Mouse (Mus musculus): ENCODE data around the gene 1110008P14Rik. TPM values are rescaled to one million over a fixed set of nuclear protein-coding genes. Genes with fewer than 3 reads are reported as not detected.

Gene 1110008P14Rik
- 101 and 135 TPM in 2 replicates for polyA plus RNA-seq (2015; fragmentation: Nextera tagmentation; extraction: Ambion mirVana)

DNA sequence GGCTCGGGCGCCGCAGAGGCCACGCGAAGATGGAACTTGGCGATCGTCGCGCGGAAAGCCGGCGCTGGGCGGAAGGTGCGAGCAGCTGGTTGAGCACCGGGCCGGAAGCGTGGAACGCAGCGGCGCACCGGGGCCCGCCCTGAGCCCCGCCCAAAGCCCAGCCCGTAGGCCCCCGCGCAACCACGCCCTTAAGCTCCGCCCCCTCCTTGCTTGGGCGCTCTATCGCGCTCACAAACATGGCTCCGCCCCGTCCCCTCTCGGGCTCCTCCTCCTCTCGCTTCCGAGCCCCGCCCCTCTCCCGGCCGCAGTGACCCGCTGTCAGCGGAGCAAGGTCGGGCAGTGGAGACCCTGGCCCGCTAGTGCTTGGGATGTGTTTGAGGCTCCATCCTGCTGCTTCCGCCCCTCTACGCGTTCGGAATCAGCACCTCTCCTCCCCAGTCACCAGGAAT is at the start of gene 1110008P14Rik:
Gene 1110008P14Rik, minus strand, starts transcription at position 164 of the 449 bp plus-strand sequence.
- peak within 1 kb of the TSS; percentile 61 for H3K27ac ChIP-seq (replicated peaks)
- H3K4me2 ChIP-seq: peak within 1 kb of the TSS; percentile 91
- H3K27me3 ChIP-seq: peaks cover 16% of the 10 kb centered on the region; the same call in 1 of the 2 replicates
- peak; percentile 84 for ATAC-seq (ENCODE audit: low read depth)
- no peaks in the 10 kb centered on the region for H3K9me3 ChIP-seq
- H3K4me1 ChIP-seq (replicated peaks): peaks cover 8% of the 10 kb centered on the region
- WGBS: under 1% methylated on average over 45 of the region's 47 CpGs
- H3K4me3 ChIP-seq: peak within 1 kb of the TSS; percentile 63
- H3K36me3 ChIP-seq: peaks cover 35% of the 10 kb centered on the region
- peak within 1 kb of the TSS; percentile 78 for H3K9ac ChIP-seq

DNA sequence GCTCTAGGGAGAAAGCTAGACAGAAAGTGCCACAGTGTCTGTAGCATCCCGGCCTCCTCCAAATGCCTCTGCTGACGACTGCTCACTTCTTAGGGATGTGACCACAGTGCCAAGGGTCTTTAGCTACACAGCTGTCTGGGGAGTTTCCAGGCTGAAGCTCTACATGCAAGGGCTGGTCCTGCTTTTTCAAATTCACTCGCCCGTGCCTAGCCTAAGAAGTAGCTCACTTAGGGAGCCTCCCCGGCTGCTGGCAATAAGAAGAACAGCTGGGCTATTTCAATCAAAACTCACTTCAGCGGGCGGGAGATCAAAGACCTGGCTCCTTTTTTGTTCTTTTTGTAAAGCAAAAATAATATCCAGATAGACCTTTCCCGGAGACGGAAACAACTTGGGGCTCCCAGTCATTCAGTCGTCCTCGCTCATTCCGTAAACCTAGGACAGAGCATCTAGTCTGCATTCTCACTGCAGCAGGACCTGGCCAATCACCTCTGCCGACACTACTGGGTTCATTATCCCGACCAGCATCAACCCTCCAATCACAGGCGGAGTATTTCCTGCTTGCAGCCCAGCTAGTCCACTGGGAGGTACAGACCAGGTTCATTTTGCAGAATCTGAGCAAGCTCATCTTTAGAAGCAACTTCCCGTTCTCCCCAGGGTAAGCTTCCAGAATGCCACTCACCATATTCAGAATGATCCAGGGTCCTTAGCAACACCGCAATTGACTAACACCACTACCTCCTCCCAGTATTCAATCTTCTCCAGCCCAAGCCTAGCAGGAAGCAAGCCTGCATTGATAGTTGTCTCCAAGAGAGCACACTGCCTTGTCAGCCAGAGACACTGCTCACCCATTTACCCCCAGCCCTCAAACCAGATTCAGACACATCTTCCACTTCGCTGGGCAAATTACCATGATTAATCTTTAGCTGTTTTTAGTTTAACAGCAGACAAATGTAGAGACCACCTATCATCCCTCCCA is 49.3 kb upstream of the 1110008P14Rik start:
- WGBS: 6% methylated on average over 18 of the region's 18 CpGs
- peak overlapping the region; percentile 56 for H3K4me3 ChIP-seq
- peaks cover 48% of the 10 kb centered on the region for H3K4me1 ChIP-seq (replicated peaks)
- H3K27ac ChIP-seq (replicated peaks): peak overlapping the region; percentile 92
- peak overlapping the region; percentile 86 for H3K4me2 ChIP-seq
- no peaks in the 10 kb centered on the region for H3K9me3 ChIP-seq
- H3K36me3 ChIP-seq: no peaks in the 10 kb centered on the region
- H3K27me3 ChIP-seq: no peaks in the 10 kb centered on the region
- peak; percentile 94 for ATAC-seq (ENCODE audit: low read depth)
- H3K9ac ChIP-seq: peak overlapping the region; percentile 84

DNA sequence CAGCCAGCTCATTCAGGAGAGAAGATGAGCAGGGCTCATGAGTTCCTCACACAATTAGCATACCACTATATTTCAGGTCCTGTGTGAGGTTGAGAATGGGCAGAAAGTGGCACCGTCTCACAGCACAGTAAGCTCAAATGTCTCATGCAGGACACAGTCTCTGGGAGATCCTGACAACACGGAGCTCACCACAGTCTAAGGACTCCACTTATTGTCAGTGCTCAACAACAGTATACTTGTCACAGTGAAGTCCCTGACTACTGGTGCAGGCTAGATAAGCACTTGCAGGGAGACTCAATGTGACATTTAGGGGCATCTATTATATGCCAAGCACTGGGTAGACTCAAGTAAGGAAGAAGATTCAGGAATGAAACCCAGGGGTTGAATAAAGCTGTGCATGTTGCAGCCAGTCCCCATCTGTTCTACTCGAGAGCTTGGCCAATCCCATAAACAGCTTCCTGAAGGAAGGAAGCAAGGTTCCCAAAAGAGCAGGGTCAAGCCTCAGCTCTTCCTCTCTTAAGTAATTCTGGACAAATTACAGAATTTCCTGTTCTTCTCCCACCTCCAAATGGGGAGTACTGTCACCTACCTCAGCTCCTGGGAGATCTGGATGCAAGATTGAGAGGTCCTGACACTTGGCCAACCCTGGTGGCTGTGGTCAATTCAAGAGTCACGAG is 47.6 kb upstream of the 1110008P14Rik start:
- H3K27ac ChIP-seq (replicated peaks): peak overlapping the region; percentile 90
- ATAC-seq (ENCODE audit: low read depth): no peak
- no peaks in the 10 kb centered on the region for H3K36me3 ChIP-seq
- no peaks in the 10 kb centered on the region for H3K9me3 ChIP-seq
- 69% methylated on average over 4 of the region's 4 CpGs for WGBS
- H3K4me1 ChIP-seq (replicated peaks): peaks cover 53% of the 10 kb centered on the region
- peak overlapping the region; percentile 56 for H3K4me3 ChIP-seq
- no peaks in the 10 kb centered on the region for H3K27me3 ChIP-seq
- peak overlapping the region; percentile 84 for H3K9ac ChIP-seq
- peak overlapping the region; percentile 86 for H3K4me2 ChIP-seq

DNA sequence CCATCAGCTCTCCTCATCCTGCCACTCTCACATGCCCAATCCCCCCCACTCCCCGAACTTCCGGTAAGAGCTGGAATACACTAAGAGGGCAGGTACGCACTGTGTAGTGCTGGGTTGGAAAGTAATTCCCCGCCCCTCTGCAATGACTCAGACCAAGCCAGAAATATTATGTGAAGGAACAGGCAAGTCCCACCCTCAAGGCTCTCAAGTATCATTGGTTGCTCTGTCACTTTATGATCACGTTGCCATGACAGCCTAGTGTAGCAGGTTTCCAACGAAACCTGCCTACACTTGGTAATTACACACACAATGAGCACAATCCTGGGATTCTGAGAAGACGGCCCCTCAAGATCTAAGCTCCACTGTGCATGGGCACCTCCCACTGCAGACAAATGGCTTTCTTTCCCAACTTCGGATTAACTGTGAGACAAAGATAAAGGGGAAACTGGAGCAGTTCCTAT is 46.6 kb upstream of the 1110008P14Rik start:
- Histone ChIP-seq H3K4me1 (replicated peaks) (peaks cover 63% of the 10 kb centered on the region), H3K4me2 (peak overlapping the region; percentile 86), H3K27ac (replicated peaks) (peak overlapping the region; percentile 90), H3K9ac (peak overlapping the region; percentile 71), H3K27me3 (no peaks in the 10 kb centered on the region), H3K9me3 (no peaks in the 10 kb centered on the region), H3K4me3 (peak overlapping the region; percentile 56), H3K36me3 (no peaks in the 10 kb centered on the region)
- ATAC-seq (ENCODE audit: low read depth): peak; percentile 60
- WGBS: 33% methylated on average over 8 of the region's 8 CpGs

DNA sequence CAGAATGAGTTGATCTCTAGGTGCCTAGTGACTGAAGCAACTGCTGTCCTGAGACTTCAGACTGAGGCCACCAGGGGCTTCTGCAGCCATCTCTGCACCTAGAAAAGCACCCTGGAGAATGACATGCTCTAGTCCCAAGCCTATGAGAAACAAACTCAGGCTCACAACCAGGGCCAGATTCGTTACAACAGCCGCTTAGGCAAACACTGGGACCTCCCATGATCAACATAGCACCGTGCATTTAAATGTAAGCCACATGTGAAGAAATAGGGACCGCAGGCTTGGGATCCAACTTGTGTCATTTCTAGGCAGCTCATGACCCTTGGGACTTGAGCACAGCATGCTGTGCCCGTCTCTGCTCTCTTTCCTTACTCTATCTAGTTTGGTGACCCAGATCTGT is 46.0 kb upstream of the 1110008P14Rik start:
- H3K9ac ChIP-seq: peak overlapping the region; percentile 42
- H3K4me3 ChIP-seq: peak overlapping the region; percentile 56

DNA sequence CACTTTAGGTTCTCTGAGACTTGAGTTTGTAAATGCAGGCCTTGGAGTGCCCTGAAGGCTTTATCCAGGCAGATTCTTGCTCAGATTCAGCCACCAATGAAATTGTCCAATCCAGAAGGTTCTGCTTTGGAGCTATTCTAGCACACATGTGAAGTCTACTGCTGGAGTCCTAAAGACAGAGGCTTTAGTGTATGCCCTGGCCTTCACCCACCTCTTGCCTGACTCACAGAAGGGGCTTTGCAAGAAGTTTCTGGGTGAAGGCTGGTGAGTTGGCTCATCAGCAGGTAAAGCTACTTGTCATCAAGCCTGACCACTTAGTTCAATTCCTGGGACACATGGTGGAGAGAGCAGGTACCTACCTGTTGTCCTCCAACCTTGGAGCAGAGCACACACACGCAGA is 44.4 kb upstream of the 1110008P14Rik start:
- ATAC-seq (ENCODE audit: low read depth): no peak
- Histone ChIP-seq H3K4me1 (replicated peaks) (peaks cover 69% of the 10 kb centered on the region), H3K4me3 (no peak overlapping the region), H3K9ac (no peak overlapping the region), H3K4me2 (no peak overlapping the region), H3K36me3 (peaks cover 5% of the 10 kb centered on the region), H3K9me3 (no peaks in the 10 kb centered on the region), H3K27me3 (no peaks in the 10 kb centered on the region), H3K27ac (replicated peaks) (no peak overlapping the region)
- 94% methylated on average over 1 of the region's 1 CpGs for WGBS

More for the DNA sequence above, 46.0 kb upstream of the 1110008P14Rik start:
- Histone ChIP-seq H3K4me2 (peak overlapping the region; percentile 86), H3K27me3 (no peaks in the 10 kb centered on the region), H3K36me3 (no peaks in the 10 kb centered on the region), H3K9me3 (no peaks in the 10 kb centered on the region), H3K27ac (replicated peaks) (peak overlapping the region; percentile 90), H3K4me1 (replicated peaks) (peaks cover 69% of the 10 kb centered on the region)
- no peak for ATAC-seq (ENCODE audit: low read depth)
- WGBS: 80% methylated on average over 5 of the region's 5 CpGs

DNA sequence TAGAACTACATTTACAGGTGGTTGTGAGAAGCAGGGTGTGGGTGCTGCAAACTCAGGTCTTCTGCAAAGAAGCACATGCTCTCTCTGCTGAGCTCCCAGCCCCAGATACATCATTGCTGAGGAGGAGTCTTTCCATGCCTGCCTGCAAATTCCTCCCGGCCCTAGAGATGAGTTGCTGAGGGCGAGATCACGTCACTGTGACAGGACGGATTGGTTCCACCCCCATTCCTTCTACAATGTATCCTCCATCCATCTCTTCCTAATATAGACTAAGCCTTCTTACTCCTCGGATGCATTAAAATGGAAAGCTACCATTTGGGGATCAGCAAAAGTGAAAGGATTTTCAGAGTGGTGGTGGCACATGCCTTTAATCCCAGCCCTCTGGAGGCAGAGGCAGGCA is 43.8 kb upstream of the 1110008P14Rik start:
- WGBS: 81% methylated on average over 5 of the region's 5 CpGs
- Histone ChIP-seq H3K4me1 (replicated peaks) (peaks cover 68% of the 10 kb centered on the region), H3K27me3 (no peaks in the 10 kb centered on the region), H3K4me3 (no peak overlapping the region), H3K36me3 (peaks cover 11% of the 10 kb centered on the region), H3K27ac (replicated peaks) (no peak overlapping the region), H3K9me3 (no peaks in the 10 kb centered on the region), H3K4me2 (no peak overlapping the region), H3K9ac (no peak overlapping the region)
- no peak for ATAC-seq (ENCODE audit: low read depth)

DNA sequence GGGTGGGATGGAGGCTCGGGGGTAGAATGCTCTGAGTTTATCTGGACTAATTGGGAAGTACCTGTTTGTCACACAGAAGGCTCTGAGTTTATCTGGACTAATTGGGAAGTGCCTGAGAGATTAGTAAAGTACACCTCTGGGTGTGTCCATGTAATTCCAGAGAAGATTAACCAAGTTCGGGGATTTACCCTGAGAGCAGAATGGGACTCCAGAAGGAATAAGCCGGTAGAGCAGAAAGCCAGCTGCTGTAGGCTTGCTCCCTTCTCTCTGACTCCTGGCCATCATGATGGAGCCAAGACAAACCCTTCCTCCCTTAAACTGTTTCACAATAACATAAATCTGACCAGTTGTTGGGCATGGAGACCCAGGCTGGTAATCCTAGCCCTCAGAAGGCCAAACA is 43.1 kb upstream of the 1110008P14Rik start:
- H3K27me3 ChIP-seq: no peaks in the 10 kb centered on the region
- H3K9ac ChIP-seq: peak overlapping the region; percentile 71
- H3K4me3 ChIP-seq: no peak overlapping the region
- ATAC-seq (ENCODE audit: low read depth): no peak
- H3K27ac ChIP-seq (replicated peaks): peak overlapping the region; percentile 87
- no peaks in the 10 kb centered on the region for H3K9me3 ChIP-seq
- 0 out of 2 replicates have a peak overlapping the region, but pooled peaks have one; percentile 68 for H3K4me2 ChIP-seq
- 68% methylated on average over 3 of the region's 3 CpGs for WGBS
- H3K4me1 ChIP-seq (replicated peaks): peaks cover 60% of the 10 kb centered on the region
- peaks cover 19% of the 10 kb centered on the region for H3K36me3 ChIP-seq

DNA sequence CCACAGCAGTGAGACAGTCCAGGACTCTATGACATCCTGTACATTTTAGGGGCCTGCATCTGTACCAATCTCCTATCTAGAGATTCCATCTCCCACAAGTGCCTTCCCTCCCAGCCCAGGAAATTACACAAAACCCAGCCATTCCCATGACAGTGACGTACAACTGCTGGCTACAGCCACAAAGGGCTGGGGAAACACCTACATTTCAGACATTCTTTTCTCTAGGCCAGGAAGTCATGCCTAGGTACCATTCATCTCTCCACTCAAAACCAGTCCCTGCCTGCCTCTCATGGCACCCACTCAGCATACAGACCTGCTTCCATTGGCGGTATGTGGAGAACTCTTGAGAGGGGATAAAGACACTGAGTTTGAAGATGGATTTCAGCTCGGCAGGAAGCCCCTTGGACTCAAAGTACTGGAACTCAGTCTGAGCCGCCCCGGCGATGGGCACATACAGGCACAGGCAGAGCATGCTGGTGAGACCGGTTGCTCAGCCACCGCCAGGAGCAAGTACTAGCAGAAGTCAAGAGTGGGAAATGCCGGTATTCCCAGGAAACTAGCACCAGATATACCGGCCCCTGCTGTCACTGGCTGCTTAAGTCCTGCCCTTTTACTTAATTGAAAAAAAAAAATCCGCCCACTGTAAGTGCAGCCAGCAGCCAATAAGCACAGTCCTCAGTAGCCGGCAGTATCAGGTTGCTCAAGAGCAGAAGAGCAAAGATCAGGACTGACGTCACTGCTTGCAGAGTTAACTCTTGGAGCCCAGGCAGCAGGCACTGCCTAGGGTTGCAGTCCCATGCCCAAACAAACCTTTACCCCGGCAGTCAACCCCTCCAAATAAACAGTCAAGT is 42.0 kb upstream of the 1110008P14Rik start:
- ATAC-seq (ENCODE audit: low read depth): peak; percentile 77
- H3K4me2 ChIP-seq: peak overlapping the region; percentile 68
- peak overlapping the region; percentile 87 for H3K27ac ChIP-seq (replicated peaks)
- H3K4me3 ChIP-seq: peak overlapping the region; percentile 42
- no peaks in the 10 kb centered on the region for H3K27me3 ChIP-seq
- no peaks in the 10 kb centered on the region for H3K9me3 ChIP-seq
- H3K9ac ChIP-seq: peak overlapping the region; percentile 71
- peaks cover 49% of the 10 kb centered on the region for H3K4me1 ChIP-seq (replicated peaks)
- H3K36me3 ChIP-seq: peaks cover 30% of the 10 kb centered on the region
- WGBS: under 1% methylated on average over 14 of the region's 14 CpGs

DNA sequence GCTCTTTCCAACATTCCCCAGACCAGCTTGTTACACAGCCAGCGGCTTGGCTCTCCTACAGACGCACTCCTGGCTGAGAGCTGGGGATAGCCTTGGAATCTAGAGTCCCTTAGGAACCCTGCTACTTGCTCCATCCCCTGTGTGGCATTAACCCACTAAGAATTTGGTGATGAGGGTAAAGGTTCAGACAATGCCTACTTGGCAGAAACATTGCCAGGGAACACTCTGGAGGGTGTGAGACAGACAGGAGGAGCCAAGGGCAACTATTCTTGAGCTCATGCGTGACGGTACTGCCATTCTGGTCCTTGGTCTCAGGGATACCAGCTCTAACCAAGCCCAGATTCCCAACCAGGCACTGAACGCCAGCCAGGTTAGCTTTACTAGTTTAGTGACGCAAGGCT is 40.1 kb upstream of the 1110008P14Rik start:
- WGBS: 93% methylated on average over 6 of the region's 6 CpGs
- H3K9ac ChIP-seq: no peak overlapping the region
- no peak overlapping the region for H3K4me2 ChIP-seq
- no peaks in the 10 kb centered on the region for H3K27me3 ChIP-seq
- no peaks in the 10 kb centered on the region for H3K9me3 ChIP-seq
- no peak overlapping the region for H3K27ac ChIP-seq (replicated peaks)
- ATAC-seq (ENCODE audit: low read depth): no peak
- no peak overlapping the region for H3K4me3 ChIP-seq
- peaks cover 48% of the 10 kb centered on the region for H3K36me3 ChIP-seq
- H3K4me1 ChIP-seq (replicated peaks): peaks cover 34% of the 10 kb centered on the region

DNA sequence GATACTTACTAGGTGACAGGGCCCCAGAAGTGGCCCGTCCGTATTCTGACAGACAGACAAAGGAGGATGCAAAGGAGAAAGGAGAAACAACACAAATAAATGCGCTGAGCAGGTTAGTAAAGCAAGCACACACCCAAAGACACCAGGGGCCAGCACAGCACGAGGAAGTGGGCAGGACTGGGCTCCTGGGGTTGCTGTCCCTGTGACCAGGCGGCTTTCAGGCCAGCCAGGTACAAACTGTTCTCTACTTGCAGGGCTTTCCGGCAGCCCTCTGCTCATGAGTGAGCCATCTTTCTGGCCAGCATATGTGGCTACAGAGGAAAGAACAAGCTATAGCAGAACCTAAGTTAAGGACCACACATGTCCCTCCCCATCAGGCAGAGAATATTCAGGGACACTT is 38.9 kb upstream of the 1110008P14Rik start:
- peaks cover 60% of the 10 kb centered on the region for H3K36me3 ChIP-seq
- WGBS: 82% methylated on average over 6 of the region's 6 CpGs

More for the DNA sequence above, 38.9 kb upstream of the 1110008P14Rik start:
- peaks cover 34% of the 10 kb centered on the region for H3K4me1 ChIP-seq (replicated peaks)
- no peak overlapping the region for H3K27ac ChIP-seq (replicated peaks)
- H3K9me3 ChIP-seq: no peaks in the 10 kb centered on the region
- no peaks in the 10 kb centered on the region for H3K27me3 ChIP-seq
- no peak overlapping the region for H3K4me2 ChIP-seq
- ATAC-seq (ENCODE audit: low read depth): no peak
- no peak overlapping the region for H3K4me3 ChIP-seq
- no peak overlapping the region for H3K9ac ChIP-seq

Data from neural tube, embryonic 13.5 days (tissue).